Mouse (Mus musculus) embryonic facial prominence, embryonic 11.5 days (tissue): Measurements from ENCODE around the gene Gm19668. TPM values are rescaled to one million over a fixed set of nuclear protein-coding genes. Genes with fewer than 3 reads are reported as not detected.

ENCODE experiments used
- ATAC-seq: fragments of 200-750 bp; cut with Nextera tagmentation; replicated peaks from 2 replicates; pipeline ENCODE4 v1.8.0; 2017; ENCODE audit warnings: low read depth; ENCODE audit not compliant: insufficient number of reproducible peaks, low FRiP score, low TSS enrichment
- DNase-seq: peaks from one replicate; pipeline ENCODE4 v3.0.0-alpha.2; 2015; ENCODE audit warnings: low spot score
- H3K27ac ChIP-seq: fragments of 300-500 bp; sonication (generic); replicated peaks from 2 replicates; pipeline ENCODE4 v1.5.1; 2014; ENCODE audit warnings: mild to moderate bottlenecking, low read depth, low read length, control low read depth
- H3K27me3 ChIP-seq: fragments of 300-500 bp; sonication (generic); 2 replicates; pipeline ENCODE4 v1.6.1; 2014; ENCODE audit warnings: mild to moderate bottlenecking, low read length, moderate library complexity, mixed read lengths; ENCODE audit not compliant: control insufficient read depth, insufficient read depth
- H3K36me3 ChIP-seq: fragments of 300-500 bp; sonication (generic); replicated peaks from 2 replicates; pipeline ENCODE4 v1.6.1; 2014; ENCODE audit warnings: low read depth, mild to moderate bottlenecking, low read length, moderate library complexity, mixed read lengths; ENCODE audit not compliant: control insufficient read depth, insufficient read depth
- H3K4me1 ChIP-seq: fragments of 300-500 bp; sonication (generic); 2 replicates; pipeline ENCODE4 v1.6.1; 2014; ENCODE audit warnings: low read length, mixed read lengths; ENCODE audit not compliant: control insufficient read depth, insufficient read depth
- H3K4me2 ChIP-seq: fragments of 300-500 bp; sonication (generic); 2 replicates; pipeline ENCODE4 v1.6.1; 2014; ENCODE audit warnings: low read depth, mild to moderate bottlenecking, control low read depth, low read length, moderate library complexity
- H3K4me3 ChIP-seq: fragments of 300-500 bp; sonication (generic); 2 replicates; pipeline ENCODE4 v1.5.1; 2014; ENCODE audit warnings: low read depth, low read length, control low read depth
- H3K9ac ChIP-seq: fragments of 300-500 bp; sonication (generic); replicated peaks from 2 replicates; pipeline ENCODE4 v1.6.1; 2014; ENCODE audit warnings: mild to moderate bottlenecking, control low read depth, low read length
- H3K9me3 ChIP-seq: fragments of 300-500 bp; sonication (generic); replicated peaks from 2 replicates; pipeline ENCODE4 v1.6.1; 2016; ENCODE audit warnings: mild to moderate bottlenecking, low read length, inconsistent platforms, mixed read lengths; ENCODE audit not compliant: control insufficient read depth
- WGBS: fragments of 180-500 bp; shearing (Covaris S2); extraction: QIAGEN DNeasy Blood & Tissue Kit; methylation state at CpG from one replicate; pipeline ENCODE4 v1.1.7; 2014; 5-methylcytosine and 5-hydroxymethylcytosine counted together
- polyA plus RNA-seq: library from polyadenylated mRNA; unstranded; fragments of >200 nt; fragmentation: Nextera tagmentation; extraction: Ambion mirVana; gene quantifications from 2 replicates; pipeline ENCODE4 v1.2.1, GENCODE M21; 2014

Gm19668 gene
- not detected in 2 replicates for polyA plus RNA-seq

- ATAC-seq: no peak
- H3K27ac ChIP-seq: no peak within 1 kb of the TSS
- WGBS: 53% methylated on average over 8 of the region's 8 CpGs
Observed at GRCm38 (mm10) chr10:77798921-77799508, at the start of gene Gm19668. Gene Gm19668, minus strand, starts transcription at chr10:77799133.

GRCm38 (mm10) chr10:77847538-77847937 lies 48.6 kb upstream of the Gm19668 start:
- WGBS: 83% methylated on average over 2 of the region's 2 CpGs

More at GRCm38 (mm10) chr10:77798921-77799508, at the start of gene Gm19668:
- Histone ChIP-seq H3K4me2 (no peak within 1 kb of the TSS), H3K9me3 (no peaks in the 10 kb centered on the region), H3K9ac (no peak within 1 kb of the TSS), H3K4me1 (no peaks in the 10 kb centered on the region), H3K27me3 (no peaks in the 10 kb centered on the region), H3K36me3 (no peaks in the 10 kb centered on the region), H3K4me3 (no peak within 1 kb of the TSS)
- no peak for DNase-seq

GRCm38 (mm10) chr10:77846961-77847360 lies 48.0 kb upstream of the Gm19668 start:
- H3K36me3 ChIP-seq: no peaks in the 10 kb centered on the region
- H3K4me3 ChIP-seq: no peak overlapping the region
- WGBS: 22% methylated on average over 2 of the region's 2 CpGs
- H3K27ac ChIP-seq: no peak overlapping the region
- ATAC-seq (no peak), DNase-seq (no peak)
- no peaks in the 10 kb centered on the region for H3K9me3 ChIP-seq
- no peak overlapping the region for H3K4me2 ChIP-seq
- no peaks in the 10 kb centered on the region for H3K4me1 ChIP-seq
- no peaks in the 10 kb centered on the region for H3K27me3 ChIP-seq
- H3K9ac ChIP-seq: no peak overlapping the region

More at GRCm38 (mm10) chr10:77847538-77847937, 48.6 kb upstream of the Gm19668 start:
- Histone ChIP-seq H3K4me1 (no peaks in the 10 kb centered on the region), H3K27ac (no peak overlapping the region), H3K4me2 (no peak overlapping the region), H3K9ac (no peak overlapping the region), H3K9me3 (no peaks in the 10 kb centered on the region), H3K4me3 (no peak overlapping the region), H3K27me3 (no peaks in the 10 kb centered on the region), H3K36me3 (no peaks in the 10 kb centered on the region)
- no peak for DNase-seq
- ATAC-seq: no peak

GRCm38 (mm10) chr10:77846503-77846902 lies 47.6 kb upstream of the Gm19668 start, which contains the start of gene Gm36176:
Gene Gm36176, plus strand, starts transcription at chr10:77846803.
- Histone ChIP-seq H3K9ac (no peak within 1 kb of the TSS), H3K9me3 (no peaks in the 10 kb centered on the region), H3K27me3 (no peaks in the 10 kb centered on the region), H3K4me2 (no peak within 1 kb of the TSS), H3K36me3 (no peaks in the 10 kb centered on the region), H3K4me1 (no peaks in the 10 kb centered on the region), H3K4me3 (no peak within 1 kb of the TSS), H3K27ac (no peak within 1 kb of the TSS)
- 79% methylated on average over 3 of the region's 3 CpGs for WGBS
- ATAC-seq (no peak), DNase-seq (no peak)

- Histone ChIP-seq H3K9me3 (no peaks in the 10 kb centered on the region), H3K9ac (no peak overlapping the region)
- 78% methylated on average over 6 of the region's 6 CpGs for WGBS
Observed at GRCm38 (mm10) chr10:77839006-77839405, 40.1 kb upstream of the Gm19668 start.

GRCm38 (mm10) chr10:77835647-77836046 lies 36.7 kb upstream of the Gm19668 start, which contains the start of gene Krtap10-10:
Gene Krtap10-10, plus strand, starts transcription at chr10:77835947.
- Histone ChIP-seq H3K4me3 (no peak within 1 kb of the TSS), H3K4me2 (no peak within 1 kb of the TSS), H3K4me1 (no peaks in the 10 kb centered on the region), H3K36me3 (no peaks in the 10 kb centered on the region), H3K9me3 (no peaks in the 10 kb centered on the region), H3K27me3 (no peaks in the 10 kb centered on the region), H3K9ac (no peak within 1 kb of the TSS), H3K27ac (no peak within 1 kb of the TSS)
- 61% methylated on average over 9 of the region's 9 CpGs for WGBS
- ATAC-seq (no peak), DNase-seq (no peak)

More at GRCm38 (mm10) chr10:77839006-77839405, 40.1 kb upstream of the Gm19668 start:
- DNase-seq (no peak), ATAC-seq (no peak)
- Histone ChIP-seq H3K4me1 (no peaks in the 10 kb centered on the region), H3K27ac (no peak overlapping the region), H3K36me3 (no peaks in the 10 kb centered on the region), H3K4me2 (no peak overlapping the region), H3K27me3 (no peaks in the 10 kb centered on the region), H3K4me3 (no peak overlapping the region)

- no peaks in the 10 kb centered on the region for H3K4me1 ChIP-seq
- no peak for ATAC-seq
- no peak for DNase-seq
- H3K9ac ChIP-seq: no peak within 1 kb of the TSS
- no peak within 1 kb of the TSS for H3K4me2 ChIP-seq
- H3K27ac ChIP-seq: no peak within 1 kb of the TSS
- WGBS: 62% methylated on average over 6 of the region's 6 CpGs
- H3K36me3 ChIP-seq: no peaks in the 10 kb centered on the region
- no peaks in the 10 kb centered on the region for H3K9me3 ChIP-seq
- no peaks in the 10 kb centered on the region for H3K27me3 ChIP-seq
- no peak within 1 kb of the TSS for H3K4me3 ChIP-seq
Observed at GRCm38 (mm10) chr10:77826951-77827350, 28.0 kb upstream of the Gm19668 start, which contains the start of gene Krtap10-4. Gene Krtap10-4, minus strand, starts transcription at chr10:77827095.

GRCm38 (mm10) chr10:77819203-77819602 lies 20.3 kb upstream of the Gm19668 start:
- no peak overlapping the region for H3K4me2 ChIP-seq
- ATAC-seq (no peak), DNase-seq (peak; percentile 4)
- WGBS: 34% methylated on average over 4 of the region's 4 CpGs
- H3K9ac ChIP-seq: no peak overlapping the region
- no peaks in the 10 kb centered on the region for H3K4me1 ChIP-seq
- no peak overlapping the region for H3K27ac ChIP-seq
- no peaks in the 10 kb centered on the region for H3K27me3 ChIP-seq
- no peak overlapping the region for H3K4me3 ChIP-seq
- no peaks in the 10 kb centered on the region for H3K9me3 ChIP-seq
- H3K36me3 ChIP-seq: no peaks in the 10 kb centered on the region
